Mouse (Mus musculus) midbrain, embryonic 14.5 days (tissue): ENCODE measurements around the gene Slc27a1. TPM values are rescaled to one million over a fixed set of nuclear protein-coding genes. Genes with fewer than 3 reads are reported as not detected.

ENCODE experiments used
- ATAC-seq: fragments of 200-750 bp; cut with Nextera tagmentation; 2 replicates; pipeline ENCODE4 v1.8.0; 2017; ENCODE audit warnings: moderate number of reproducible peaks, moderate library complexity; ENCODE audit not compliant: low FRiP score, low TSS enrichment
- DNase-seq: peaks from one replicate; pipeline ENCODE4 v3.0.0-alpha.2; 2015
- H3K27ac ChIP-seq: fragments of 300-500 bp; sonication (generic); replicated peaks from 2 replicates; pipeline ENCODE4 v1.5.1; 2014; ENCODE audit warnings: mild to moderate bottlenecking, low read depth, low read length, moderate library complexity
- H3K27me3 ChIP-seq: fragments of 300-500 bp; sonication (generic); 2 replicates; pipeline ENCODE4 v1.6.1; 2014; ENCODE audit warnings: low read length, control low read depth, mixed read lengths; ENCODE audit not compliant: control insufficient read depth, insufficient read depth
- H3K36me3 ChIP-seq: fragments of 300-500 bp; sonication (generic); 2 replicates; pipeline ENCODE4 v1.6.1; 2014; ENCODE audit warnings: low read length, control low read depth; ENCODE audit not compliant: control insufficient read depth, insufficient read depth
- H3K4me1 ChIP-seq: fragments of 300-500 bp; sonication (generic); 2 replicates; pipeline ENCODE4 v1.6.1; 2014; ENCODE audit warnings: mild to moderate bottlenecking, antibody characterized with exemption, low read length, control low read depth; ENCODE audit not compliant: control insufficient read depth, insufficient read depth
- H3K4me2 ChIP-seq: fragments of 300-500 bp; sonication (generic); 2 replicates; pipeline ENCODE4 v1.6.1; 2014; ENCODE audit warnings: mild to moderate bottlenecking, low read length, moderate library complexity
- H3K4me3 ChIP-seq: fragments of 300-500 bp; sonication (generic); replicated peaks from 2 replicates; pipeline ENCODE4 v1.5.1; 2014; ENCODE audit warnings: low read depth, low read length
- H3K9ac ChIP-seq: fragments of 300-500 bp; sonication (generic); replicated peaks from 2 replicates; pipeline ENCODE4 v1.6.1; 2014; ENCODE audit warnings: mild to moderate bottlenecking, low read length, moderate library complexity
- H3K9me3 ChIP-seq: fragments of 300-500 bp; sonication (generic); 2 replicates; pipeline ENCODE4 v1.6.1; 2016; ENCODE audit warnings: low read length, control low read depth, mixed read lengths; ENCODE audit not compliant: control insufficient read depth
- WGBS: fragments of 180-500 bp; shearing (Covaris S2); extraction: QIAGEN DNeasy Blood & Tissue Kit; methylation state at CpG from one replicate; pipeline ENCODE4 v1.1.7; 2014; 5-methylcytosine and 5-hydroxymethylcytosine counted together
- polyA plus RNA-seq: library from polyadenylated mRNA; unstranded; fragments of >200 nt; fragmentation: Nextera tagmentation; extraction: Ambion mirVana; gene quantifications from 2 replicates; pipeline ENCODE4 v1.2.1, GENCODE M21; 2014

Gene Slc27a1
- polyA plus RNA-seq, 1 experiment from 2014 or later: 33.5 TPM

DNA sequence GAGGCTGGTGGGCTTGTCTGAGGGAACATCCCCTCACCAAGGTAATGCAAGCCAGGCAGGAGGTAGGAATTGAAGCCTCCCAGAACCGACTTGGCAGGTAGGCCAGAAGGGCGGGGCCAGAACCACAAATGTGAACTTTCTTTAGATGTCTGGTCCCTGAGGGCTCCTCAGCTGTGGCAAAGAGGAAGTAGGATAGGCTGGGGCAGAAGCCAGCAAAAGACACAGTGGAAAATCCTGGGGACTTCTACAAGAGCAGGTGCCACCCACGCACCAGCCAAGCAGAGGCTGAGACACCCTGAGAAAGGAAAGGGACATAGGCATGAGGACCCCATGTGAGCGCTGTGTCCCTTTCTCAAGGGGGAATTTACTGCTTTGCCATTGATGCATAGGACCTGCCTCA is 28.1 kb downstream of the Slc27a1 start:
- H3K4me2 ChIP-seq: no peak overlapping the region
- 0 out of 2 replicates have a peak overlapping the region, but pooled peaks have one; percentile 16 for H3K9ac ChIP-seq
- DNase-seq (no peak), ATAC-seq (no peak)
- H3K36me3 ChIP-seq: peaks cover 11% of the 10 kb centered on the region; the same call in 1 of the 2 replicates
- H3K4me3 ChIP-seq: no peak overlapping the region
- H3K9me3 ChIP-seq: no peaks in the 10 kb centered on the region
- no peak overlapping the region for H3K27ac ChIP-seq
- peaks cover 17% of the 10 kb centered on the region for H3K4me1 ChIP-seq
- H3K27me3 ChIP-seq: peaks cover 12% of the 10 kb centered on the region
- WGBS: 81% methylated on average over 4 of the region's 4 CpGs

- Histone ChIP-seq H3K9ac (0 out of 2 replicates have a peak within 1 kb of the TSS, but pooled peaks have one; percentile 16), H3K27me3 (peaks cover 19% of the 10 kb centered on the region), H3K36me3 (peaks cover 11% of the 10 kb centered on the region; the same call in 1 of the 2 replicates), H3K4me3 (no peak within 1 kb of the TSS), H3K4me1 (peaks cover 21% of the 10 kb centered on the region), H3K4me2 (no peak within 1 kb of the TSS), H3K27ac (no peak within 1 kb of the TSS), H3K9me3 (no peaks in the 10 kb centered on the region)
- ATAC-seq (no peak), DNase-seq (no peak)
- WGBS: 74% methylated on average over 3 of the region's 3 CpGs
These were observed 28.8 kb downstream of the Slc27a1 start, which contains the start of gene Fam129c for GRCm38 (mm10) chr8:71597451-71597850. Fam129c (plus strand) TSS chr8:71597648.

- Histone ChIP-seq H3K27ac (no peak overlapping the region), H3K27me3 (peaks cover 26% of the 10 kb centered on the region), H3K9ac (no peak overlapping the region), H3K4me1 (peaks cover 22% of the 10 kb centered on the region), H3K4me3 (no peak overlapping the region), H3K9me3 (no peaks in the 10 kb centered on the region), H3K4me2 (no peak overlapping the region), H3K36me3 (peaks cover 11% of the 10 kb centered on the region; the same call in 1 of the 2 replicates)
- ATAC-seq: no peak
- DNase-seq: no peak
These were observed 29.7 kb downstream of the Slc27a1 start for GRCm38 (mm10) chr8:71598375-71598774.

- Histone ChIP-seq H3K4me3 (no peak overlapping the region), H3K9ac (no peak overlapping the region), H3K9me3 (no peaks in the 10 kb centered on the region), H3K36me3 (peaks cover 10% of the 10 kb centered on the region; the same call in 1 of the 2 replicates), H3K27me3 (peaks cover 31% of the 10 kb centered on the region), H3K27ac (no peak overlapping the region), H3K4me2 (no peak overlapping the region), H3K4me1 (peaks cover 21% of the 10 kb centered on the region; the same call in 1 of the 2 replicates)
- DNase-seq (no peak), ATAC-seq (no peak)
- WGBS: 92% methylated on average over 5 of the region's 5 CpGs
These were observed 30.2 kb downstream of the Slc27a1 start for GRCm38 (mm10) chr8:71598841-71599240.

DNA sequence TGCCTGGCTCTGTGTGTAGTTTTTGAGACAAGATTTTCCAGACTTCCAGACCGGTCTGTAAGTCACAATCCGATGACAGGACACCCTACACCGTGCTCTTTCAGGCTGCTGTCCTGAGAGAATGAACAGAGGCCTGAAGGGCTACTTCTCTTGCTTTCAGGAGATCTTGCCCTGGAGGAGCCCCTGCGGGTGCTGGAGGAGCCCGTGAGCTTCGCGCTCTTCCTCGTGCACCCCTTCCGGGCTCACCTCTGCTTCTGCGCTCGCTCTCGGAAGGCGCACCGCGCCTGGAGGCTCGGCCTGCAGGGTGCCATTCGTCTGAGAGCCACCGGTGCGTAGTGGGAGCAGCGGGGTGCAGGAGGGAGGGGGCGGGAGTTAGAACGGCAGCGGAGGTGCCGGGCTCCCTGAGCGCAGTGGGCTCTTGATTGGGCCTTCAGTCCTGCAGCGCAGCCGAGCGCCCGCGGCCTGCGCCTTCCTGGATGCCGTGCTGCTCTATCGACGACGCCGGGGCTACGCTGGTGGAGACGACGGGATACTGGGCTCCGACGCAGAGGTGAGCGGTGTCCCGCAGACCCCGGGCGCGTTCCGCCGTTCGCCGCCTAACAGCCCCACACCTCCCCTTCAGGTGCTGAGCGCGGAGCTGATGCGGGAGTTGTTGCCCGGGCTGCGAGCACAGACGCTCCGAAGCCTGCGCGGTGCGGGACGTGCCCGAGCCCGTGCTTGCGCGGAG is 33.4 kb downstream of the Slc27a1 start:
- Histone ChIP-seq H3K36me3 (peaks cover 9% of the 10 kb centered on the region; the same call in 1 of the 2 replicates), H3K9me3 (no peaks in the 10 kb centered on the region), H3K9ac (peak overlapping the region; percentile 36; the same call in 1 of the 2 replicates), H3K27me3 (peaks cover 34% of the 10 kb centered on the region), H3K4me1 (peaks cover 15% of the 10 kb centered on the region; the same call in 1 of the 2 replicates), H3K4me3 (peak overlapping the region; percentile 30), H3K27ac (no peak overlapping the region), H3K4me2 (peak overlapping the region; percentile 51)
- DNase-seq (peak; percentile 57), ATAC-seq (0 out of 2 replicates have a peak, but pooled peaks have one; percentile 6)
- 2% methylated on average over 65 of the region's 65 CpGs for WGBS

DNA sequence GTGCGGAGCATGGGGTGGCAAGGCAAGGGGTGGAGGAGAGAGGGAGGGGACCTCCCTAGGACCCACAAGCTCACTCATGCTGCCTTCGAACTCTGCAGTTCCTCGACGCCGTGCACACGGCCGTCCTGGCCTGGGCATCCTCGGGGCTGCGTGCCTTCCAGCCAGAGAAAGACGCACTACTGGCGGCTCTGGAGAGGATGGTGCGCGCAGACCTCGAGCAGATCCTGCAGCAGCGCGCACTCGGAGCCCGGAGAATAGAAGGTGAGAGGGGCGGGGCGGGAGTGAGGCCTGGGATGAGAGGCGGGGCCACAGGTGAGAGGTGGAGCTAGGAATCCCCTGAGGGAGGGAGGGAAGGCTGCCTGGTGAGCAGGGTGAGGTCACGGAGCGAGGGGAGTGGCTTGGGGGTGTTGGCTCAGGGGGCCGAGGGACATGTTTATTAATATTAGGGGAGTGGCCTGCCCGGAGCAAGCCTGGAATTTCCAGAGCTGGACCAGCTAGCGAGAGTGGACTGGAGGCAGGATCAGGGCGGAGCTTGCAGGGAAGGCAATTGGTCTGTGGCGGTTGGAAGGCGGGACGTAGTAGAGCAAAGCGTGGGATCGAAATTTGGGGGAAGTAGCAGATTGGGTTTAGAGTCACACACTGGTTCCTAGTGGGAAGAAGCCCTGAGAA is 34.1 kb downstream of the Slc27a1 start:
- Histone ChIP-seq H3K27ac (0 out of 2 replicates have a peak overlapping the region, but pooled peaks have one; percentile 37), H3K9me3 (no peaks in the 10 kb centered on the region), H3K4me3 (peak overlapping the region; percentile 30), H3K27me3 (peaks cover 34% of the 10 kb centered on the region), H3K4me1 (peaks cover 15% of the 10 kb centered on the region; the same call in 1 of the 2 replicates), H3K4me2 (peak overlapping the region; percentile 51), H3K36me3 (peaks cover 9% of the 10 kb centered on the region; the same call in 1 of the 2 replicates), H3K9ac (peak overlapping the region; percentile 36; the same call in 1 of the 2 replicates)
- DNase-seq (peak; percentile 72), ATAC-seq (peak; percentile 51)
- 2% methylated on average over 32 of the region's 32 CpGs for WGBS

DNA sequence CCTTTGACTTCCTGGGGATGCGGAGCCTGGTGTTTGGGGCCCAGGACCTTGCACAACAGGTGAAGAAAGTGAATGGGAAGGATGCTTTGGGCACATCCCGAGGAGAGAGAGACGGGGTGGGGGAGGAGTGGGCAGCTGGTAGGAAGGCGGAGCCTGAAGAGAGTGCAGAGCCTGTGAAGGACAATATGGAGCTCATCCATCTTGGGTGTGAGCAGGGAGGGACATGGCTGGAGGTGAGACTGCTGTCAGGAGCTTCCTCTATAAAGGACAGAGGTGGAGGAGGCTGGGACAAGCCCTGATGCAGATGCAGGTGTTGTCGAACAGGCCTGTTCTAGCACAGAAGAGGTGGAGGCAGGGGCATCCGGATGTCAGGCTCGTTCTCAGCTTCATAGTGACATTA is 35.3 kb downstream of the Slc27a1 start:
- DNase-seq (no peak), ATAC-seq (no peak)
- Histone ChIP-seq H3K4me1 (peaks cover 15% of the 10 kb centered on the region; the same call in 1 of the 2 replicates), H3K36me3 (peaks cover 8% of the 10 kb centered on the region; the same call in 1 of the 2 replicates), H3K27me3 (peaks cover 34% of the 10 kb centered on the region), H3K4me3 (no peak overlapping the region), H3K4me2 (no peak overlapping the region), H3K9ac (no peak overlapping the region), H3K9me3 (no peaks in the 10 kb centered on the region), H3K27ac (no peak overlapping the region)
- WGBS: 65% methylated on average over 7 of the region's 7 CpGs

GRCm38 (mm10) chr8:71610822-71611651 is 42.4 kb downstream of the Slc27a1 start, which contains the start of gene Colgalt1:
Colgalt1 (plus strand) TSS chr8:71610998.
- WGBS: under 1% methylated on average over 82 of the region's 82 CpGs

More at GRCm38 (mm10) chr8:71610822-71611651, 42.4 kb downstream of the Slc27a1 start, which contains the start of gene Colgalt1:
- Histone ChIP-seq H3K4me2 (peak within 1 kb of the TSS; percentile 84), H3K27me3 (no peaks in the 10 kb centered on the region), H3K4me1 (peaks cover 9% of the 10 kb centered on the region), H3K27ac (peak within 1 kb of the TSS; percentile 90), H3K9me3 (no peaks in the 10 kb centered on the region), H3K9ac (peak within 1 kb of the TSS; percentile 84), H3K36me3 (peaks cover 20% of the 10 kb centered on the region), H3K4me3 (peak within 1 kb of the TSS; percentile 80)
- ATAC-seq (peak; percentile 98), DNase-seq (peak; percentile 99)
